Mouse (Mus musculus) cerebellum, adult 2 months (tissue): ENCODE data around the gene Caly. TPM values are rescaled to one million over a fixed set of nuclear protein-coding genes. Genes with fewer than 3 reads are reported as not detected.

Experiments
- DNase-seq, 2 experiments: peaks; one replicate each; pipeline ENCODE4 v3.0.0; 2021
- H3K27ac ChIP-seq: fragments of 200-500 bp; 2 replicates; pipeline ENCODE4 v1.5.1; 2012; ENCODE audit warnings: low read length, control low read depth, inconsistent platforms; ENCODE audit not compliant: insufficient read depth
- H3K27me3 ChIP-seq: fragments of 200-500 bp; 2 replicates; pipeline ENCODE4 v1.6.1; 2012; ENCODE audit warnings: inconsistent platforms, mild to moderate bottlenecking, low read length, moderate library complexity; ENCODE audit not compliant: control insufficient read depth, insufficient read depth
- H3K4me1 ChIP-seq: fragments of 200-500 bp; 2 replicates; pipeline ENCODE4 v1.6.1; 2011; ENCODE audit warnings: low read length; ENCODE audit not compliant: control insufficient read depth, insufficient read depth
- H3K4me3 ChIP-seq: fragments of 200-500 bp; replicated peaks from 2 replicates; pipeline ENCODE3; 2011; ENCODE audit warnings: mild to moderate bottlenecking, low read depth, low read length, control low read depth; ENCODE audit not compliant: insufficient read depth
- CTCF ChIP-seq: fragments of 200-500 bp; IDR thresholded peaks from 2 replicates; pipeline ENCODE4 v1.5.1; 2011; ENCODE audit warnings: low read depth, mild to moderate bottlenecking, control low read depth, low read length, moderate library complexity, borderline replicate concordance; ENCODE audit not compliant: insufficient read depth
- POLR2A ChIP-seq: fragments of 200-500 bp; IDR thresholded peaks from 2 replicates; pipeline ENCODE4 v1.6.1; 2011; ENCODE audit warnings: low read length, control low read depth, borderline replicate concordance; ENCODE audit not compliant: insufficient read depth
- WGBS: fragments of 180-500 bp; shearing (Covaris S2); methylation state at CpG from one replicate; pipeline ENCODE4 v1.1.7; 2018; 5-methylcytosine and 5-hydroxymethylcytosine counted together
- polyA plus RNA-seq: library from polyadenylated mRNA; depleted of rRNA; stranded (reverse); fragments of >200 nt; gene quantifications from 2 replicates; pipeline ENCODE4 v1.2.3, GENCODE M21; 2012

Caly gene
- polyA plus RNA-seq, 1 experiment = 198 TPM

DNA sequence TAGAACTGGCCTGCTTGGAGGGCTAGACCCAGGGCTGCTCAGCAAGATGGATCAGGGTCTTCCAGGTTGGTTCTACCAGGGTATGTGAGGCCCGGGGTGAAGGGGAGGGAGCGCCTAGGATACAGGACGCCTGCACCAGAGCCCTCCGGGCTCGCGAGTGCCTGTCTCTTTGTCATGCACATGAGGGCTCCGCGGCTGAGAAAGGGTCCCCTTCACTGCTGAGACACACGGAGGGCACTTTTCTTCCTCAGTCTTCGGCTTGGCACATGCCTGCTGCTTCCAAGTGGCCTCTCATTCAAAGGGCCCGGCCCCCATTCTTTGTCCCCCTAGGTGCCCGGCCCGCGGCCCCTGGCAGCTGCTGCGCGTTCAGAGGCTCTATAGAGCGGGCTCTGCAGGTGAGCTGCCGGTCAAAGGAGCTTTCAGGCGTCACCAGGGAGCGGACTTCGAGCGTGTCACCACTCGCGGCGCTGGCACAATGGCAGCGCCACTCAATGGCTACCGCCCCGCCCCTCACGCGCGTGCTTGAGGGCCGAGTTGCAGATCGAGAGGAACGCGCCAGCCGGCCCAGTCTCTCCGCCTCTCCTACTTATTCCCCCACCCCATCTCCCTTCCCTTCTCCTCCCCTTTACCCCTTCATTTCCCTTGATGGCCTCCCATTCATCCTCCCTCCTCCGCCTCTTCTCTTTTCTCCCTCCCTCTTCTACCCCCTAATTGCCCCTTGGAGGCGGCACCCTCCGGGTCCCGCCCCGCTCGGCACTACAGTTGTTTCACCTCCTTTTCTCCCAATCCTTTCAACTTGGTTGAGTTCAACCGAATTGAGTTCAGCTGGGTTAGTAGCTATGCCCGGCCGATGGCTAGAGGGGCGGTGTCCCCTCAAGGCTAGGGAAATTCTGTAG lies 21.2 kb downstream of the Caly start:
- no peak overlapping the region for H3K4me3 ChIP-seq
- no peak for DNase-seq
- no peak overlapping the region for H3K27ac ChIP-seq
- H3K27me3 ChIP-seq = peaks cover 6% of the 10 kb centered on the region; the same call in 1 of the 2 replicates
- TF ChIP-seq CTCF (no peak), POLR2A (no peak)
- 5% methylated on average over 47 of the region's 47 CpGs for WGBS
- 0 out of 2 replicates have a peak, but pooled peaks cover 3% of the 10 kb centered on the region for H3K4me1 ChIP-seq

DNA sequence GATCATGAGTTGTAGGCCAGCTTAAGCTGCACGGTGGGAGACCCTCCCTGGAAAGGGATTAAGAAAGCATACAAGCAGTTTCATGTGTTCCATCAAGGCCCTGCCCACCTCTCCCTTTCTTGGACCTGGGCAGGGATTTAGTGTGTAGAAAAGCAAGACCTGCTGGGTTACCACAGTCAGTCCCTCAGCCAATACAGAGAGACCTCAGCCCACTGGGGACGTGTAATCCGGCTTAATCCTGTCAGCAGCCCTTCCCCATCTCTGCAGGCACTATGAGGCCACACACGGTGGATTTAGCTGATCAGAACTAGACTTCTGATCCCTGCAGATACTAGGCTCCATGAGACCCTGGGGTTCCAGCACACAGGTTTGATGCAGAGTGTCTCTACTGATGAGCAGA lies 22.7 kb downstream of the Caly start:
- Histone ChIP-seq H3K27me3 (peaks cover 6% of the 10 kb centered on the region; the same call in 1 of the 2 replicates), H3K4me3 (no peak overlapping the region), H3K4me1 (0 out of 2 replicates have a peak, but pooled peaks cover 3% of the 10 kb centered on the region), H3K27ac (no peak overlapping the region)
- no peak for TF ChIP-seq CTCF
- no peak for TF ChIP-seq POLR2A
- 66% methylated on average over 4 of the region's 4 CpGs for WGBS
- DNase-seq = no peak

DNA sequence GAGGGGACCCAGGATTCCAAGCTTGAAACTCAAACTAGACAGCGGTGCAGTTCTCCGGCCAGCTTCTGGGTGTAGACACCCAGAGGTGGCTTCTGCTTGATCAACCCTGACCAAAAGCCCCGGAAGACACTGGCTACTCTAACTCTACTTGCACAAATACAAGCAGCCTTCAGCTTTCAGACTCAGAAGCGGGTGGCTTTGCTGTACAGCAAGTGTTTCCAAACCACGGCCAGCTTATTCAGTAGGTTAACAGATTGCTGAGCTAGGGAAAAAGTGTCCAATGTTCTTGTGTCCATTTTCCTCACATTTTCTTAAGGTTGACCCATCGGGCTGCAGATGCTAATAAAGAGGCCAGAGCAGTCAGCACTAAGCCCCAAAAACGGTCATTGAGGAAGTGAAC lies 23.8 kb downstream of the Caly start:
- no peak for DNase-seq
- WGBS = 29% methylated on average over 7 of the region's 7 CpGs
- no peak for TF ChIP-seq CTCF
- TF ChIP-seq POLR2A = no peak
- H3K27ac ChIP-seq = no peak overlapping the region
- no peak overlapping the region for H3K4me3 ChIP-seq
- 0 out of 2 replicates have a peak, but pooled peaks cover 3% of the 10 kb centered on the region for H3K4me1 ChIP-seq
- peaks cover 6% of the 10 kb centered on the region; the same call in 1 of the 2 replicates for H3K27me3 ChIP-seq

DNA sequence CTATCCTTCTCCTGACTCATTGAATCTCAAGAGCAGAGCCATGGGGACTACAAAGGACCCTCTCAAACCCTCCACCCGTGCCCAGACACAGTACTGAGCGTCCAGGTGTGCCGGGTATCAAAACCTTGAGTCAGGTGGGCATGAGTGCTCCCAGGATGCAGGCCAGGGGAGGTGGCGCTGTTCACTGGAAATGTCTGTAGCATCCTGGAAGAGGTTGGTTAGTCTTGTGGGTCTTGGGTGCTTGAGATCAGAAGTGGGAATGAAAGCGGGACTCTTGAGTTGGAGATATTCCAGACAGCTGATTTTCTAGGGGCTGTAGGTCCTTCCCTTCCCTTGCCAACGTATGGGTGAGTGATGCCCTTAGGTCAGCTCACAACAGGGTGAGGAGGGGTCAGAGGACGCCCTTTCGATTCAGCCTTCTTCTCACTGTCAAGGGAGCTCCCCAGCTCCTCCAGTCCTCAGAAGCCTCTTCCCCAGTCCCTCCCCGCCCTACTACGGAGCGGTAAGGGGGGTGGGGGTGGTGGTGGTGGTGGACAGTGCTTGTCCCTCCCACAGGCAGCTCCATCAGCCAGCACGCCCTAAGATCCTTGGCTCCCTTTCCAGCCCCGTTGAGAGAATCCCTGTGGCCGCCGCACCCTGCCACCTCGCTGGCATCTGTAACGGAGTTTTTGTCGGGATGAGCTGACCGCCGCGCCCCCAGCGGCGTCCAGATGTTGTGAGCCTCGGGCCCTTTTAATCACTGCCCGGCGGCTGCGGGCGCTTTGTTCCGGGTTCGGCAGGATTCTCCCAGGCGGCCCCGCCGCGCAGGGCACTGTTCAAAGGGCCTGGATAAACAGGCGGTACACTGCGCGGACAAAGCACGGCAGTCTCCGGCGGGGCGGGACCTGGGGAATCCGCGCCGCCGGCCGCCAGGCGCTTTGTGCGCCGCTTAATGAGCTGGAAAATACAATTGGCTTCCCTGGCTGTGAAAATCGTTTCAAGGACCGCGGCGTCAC lies 24.6 kb downstream of the Caly start:
- 0 out of 2 replicates have a peak, but pooled peaks cover 3% of the 10 kb centered on the region for H3K4me1 ChIP-seq
- 4% methylated on average over 53 of the region's 53 CpGs for WGBS
- DNase-seq = no peak
- TF ChIP-seq POLR2A = no peak
- no peak for TF ChIP-seq CTCF
- H3K27me3 ChIP-seq = peaks cover 6% of the 10 kb centered on the region; the same call in 1 of the 2 replicates
- no peak overlapping the region for H3K27ac ChIP-seq
- H3K4me3 ChIP-seq = peak overlapping the region; percentile 2

DNA sequence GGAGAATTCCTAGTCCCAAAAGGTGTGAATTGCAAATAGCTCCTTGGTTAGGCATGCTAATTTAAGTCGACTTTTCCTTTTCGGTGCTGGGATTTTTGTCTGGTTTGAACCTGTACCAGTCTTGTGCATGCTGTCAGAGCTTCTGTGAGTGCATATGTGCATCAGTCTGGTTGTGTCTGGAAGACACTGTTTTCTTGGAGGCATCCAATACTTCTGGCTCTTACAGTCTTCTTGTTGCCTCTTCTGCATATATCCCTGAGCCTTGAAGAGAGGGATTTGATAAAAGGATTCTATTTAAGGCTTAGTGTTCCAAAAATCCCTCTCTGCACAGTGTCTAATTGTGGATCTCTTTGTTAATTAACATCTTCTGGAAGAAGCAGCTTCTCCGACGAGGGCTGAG lies 28.2 kb downstream of the Caly start:
- no peak for DNase-seq
- no peak overlapping the region for H3K27ac ChIP-seq
- no peak overlapping the region for H3K4me3 ChIP-seq
- 0 out of 2 replicates have a peak, but pooled peaks cover 3% of the 10 kb centered on the region for H3K4me1 ChIP-seq
- TF ChIP-seq POLR2A (no peak), CTCF (no peak)
- 85% methylated on average over 4 of the region's 4 CpGs for WGBS
- no peaks in the 10 kb centered on the region; the same call in 1 of the 2 replicates for H3K27me3 ChIP-seq

DNA sequence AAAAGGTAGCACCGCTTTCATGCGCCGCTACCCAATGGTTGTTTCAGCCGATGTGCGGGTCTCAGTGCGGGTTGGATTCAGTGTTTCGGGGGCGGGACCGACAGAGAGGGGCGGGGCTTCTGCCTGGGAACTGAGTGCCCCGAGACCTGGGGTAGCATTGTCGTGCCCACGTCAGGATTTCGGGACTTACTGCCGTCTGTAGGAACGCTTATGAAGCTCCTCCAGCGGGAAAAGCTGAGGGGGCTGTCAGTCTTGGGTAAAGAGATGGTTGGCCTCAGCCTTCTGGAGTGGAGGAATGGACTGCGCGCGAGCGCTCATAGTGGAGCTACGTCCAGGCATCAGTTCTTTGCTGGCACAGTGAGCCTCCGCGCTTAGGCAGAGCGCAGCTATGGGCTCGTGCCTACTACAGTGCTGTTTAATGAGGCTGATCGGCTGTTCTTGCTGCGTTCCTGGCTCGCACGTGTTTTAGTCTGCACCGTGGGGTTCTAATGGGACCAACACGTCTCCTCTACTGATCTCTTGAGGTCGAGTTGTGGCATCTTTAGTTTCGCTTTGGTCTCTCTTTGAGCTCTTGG lies 33.1 kb downstream of the Caly start:
- whole genome bisulfite sequencing = under 1% methylated on average over 34 of the region's 34 CpGs
- Histone ChIP-seq H3K27me3 (peaks cover 2% of the 10 kb centered on the region; the same call in 1 of the 2 replicates), H3K4me1 (peaks cover 5% of the 10 kb centered on the region; the same call in 1 of the 2 replicates), H3K27ac (no peak overlapping the region), H3K4me3 (no peak overlapping the region)
- no peak for DNase-seq
- TF ChIP-seq POLR2A (no peak), CTCF (no peak)
